Comparison of ENCODE assay signal across 9 mouse cellular contexts in genomic region chr19:57200477-57201089, GRCm38 (mm10).
DNase-seq lines count a peak whose midpoint lies in the region; ATAC-seq and TF ChIP-seq lines count a peak whose summit lies in the region.
"Had no signal": no experiment of that assay in that cellular context is flagged by ENCODE, and none has a peak within 500 bp of the region (broad histone marks: within the 10 kb centered on the region; RNA-seq: fewer than 3 reads in every experiment).

No protein-coding gene starts in this region.

- ATAC-seq in lung, embryonic 14.5 days (ENCODE audit: insufficient read depth): no peak
- peak; percentile 18; the same call in 1 of the 2 replicates for ATAC-seq in stomach, postnatal 0 days (ENCODE audit: low FRiP score, low TSS enrichment)
- no peak for ATAC-seq in activated CD4-positive, CD25-positive, alpha-beta regulatory T cell, adult 4 months
- ATAC-seq: forebrain, postnatal 0 days; midbrain, embryonic 15.5 days had no signal

- H3K4me1 ChIP-seq in lung, embryonic 14.5 days (ENCODE audit: insufficient read depth): peaks cover 39% of the 10 kb centered on the region
- H3K4me1 ChIP-seq in lung, adult 2 months (ENCODE audit: control insufficient read depth, insufficient read depth, low read length): peaks cover 38% of the 10 kb centered on the region
- 0 out of 2 replicates have a peak, but pooled peaks cover 2% of the 10 kb centered on the region for H3K4me1 ChIP-seq in stomach, postnatal 0 days (replicated peaks; ENCODE audit: control insufficient read depth, insufficient read depth)
- peaks cover 41% of the 10 kb centered on the region for H3K4me1 ChIP-seq in limb, embryonic 10.5 days

- no peaks in the 10 kb centered on the region for H3K36me3 ChIP-seq in lung, embryonic 14.5 days (ENCODE audit: insufficient read depth)
- no peaks in the 10 kb centered on the region for H3K36me3 ChIP-seq in stomach, postnatal 0 days (ENCODE audit: control insufficient read depth, insufficient read depth, low read length)
- H3K36me3 ChIP-seq in limb, embryonic 10.5 days: no peaks in the 10 kb centered on the region
- H3K36me3 ChIP-seq: midbrain, embryonic 15.5 days had no signal

- DNase-seq in lung, embryonic 14.5 days: peak; percentile 51
- no peak for DNase-seq in lung, adult 2 months
- DNase-seq in heart, adult 9 months (ENCODE audit: low spot score in 2 of 2): peak; percentile 60 to 68
- DNase-seq in kidney, postnatal 14 days: peak; percentile 43
- DNase-seq in stomach, postnatal 0 days (ENCODE audit: low spot score): peak; percentile 41
- no peak for DNase-seq in limb, embryonic 10.5 days (ENCODE audit: low spot score)
- DNase-seq: forebrain, postnatal 0 days had no signal

- H3K27me3 ChIP-seq in lung, embryonic 14.5 days (ENCODE audit: insufficient read depth, low read length): peaks cover 11% of the 10 kb centered on the region; the same call in 1 of the 2 replicates
- H3K27me3 ChIP-seq in stomach, postnatal 0 days (ENCODE audit: control insufficient read depth, insufficient read depth, low read length): no peaks in the 10 kb centered on the region
- peaks cover 42% of the 10 kb centered on the region for H3K27me3 ChIP-seq in limb, embryonic 10.5 days (ENCODE audit: low read depth, poor library complexity, severe bottlenecking)

- no peak overlapping the region for H3K9ac ChIP-seq in lung, embryonic 14.5 days
- H3K9ac ChIP-seq in stomach, postnatal 0 days (ENCODE audit: low read length): no peak overlapping the region
- H3K9ac ChIP-seq: forebrain, postnatal 0 days; midbrain, embryonic 15.5 days had no signal

- TF ChIP-seq POLR2A in lung, adult 2 months (IDR thresholded peaks at IDR 0.05; ENCODE audit: borderline replicate concordance, extremely low read depth, low read depth, low read length): no peak

- 36% methylated on average over 12 of the region's 12 CpGs for WGBS in lung, embryonic 14.5 days
- WGBS in lung, adult 2 months: 40% methylated on average over 12 of the region's 12 CpGs
- 53% methylated on average over 12 of the region's 12 CpGs for WGBS in stomach, postnatal 0 days
- WGBS in limb, embryonic 10.5 days: 54% methylated on average over 12 of the region's 12 CpGs

- TF ChIP-seq CTCF in lung, embryonic 14.5 days (IDR thresholded peaks at IDR 0.05; ENCODE audit: low read depth): no peak
- TF ChIP-seq CTCF in lung, adult 2 months (IDR thresholded peaks at IDR 0.05; ENCODE audit: insufficient read depth, low read length): no peak
- TF ChIP-seq CTCF in stomach, postnatal 0 days (IDR thresholded peaks at IDR 0.05; ENCODE audit: low read depth): no peak

- no peak overlapping the region for H3K4me3 ChIP-seq in lung, embryonic 14.5 days (ENCODE audit: low read depth, low read length)
- H3K4me3 ChIP-seq in lung, adult 2 months (replicated peaks; ENCODE audit: extremely low read depth, low read depth, low read length): no peak overlapping the region
- no peak overlapping the region for H3K4me3 ChIP-seq in stomach, postnatal 0 days (ENCODE audit: low read depth, low read length)
- no peak overlapping the region for H3K4me3 ChIP-seq in limb, embryonic 10.5 days
- H3K4me3 ChIP-seq: midbrain, embryonic 15.5 days had no signal

- no peaks in the 10 kb centered on the region for H3K9me3 ChIP-seq in lung, embryonic 14.5 days (ENCODE audit: low read depth, low read length)
- H3K9me3 ChIP-seq in stomach, postnatal 0 days (ENCODE audit: control insufficient read depth, low read length): no peaks in the 10 kb centered on the region
- H3K9me3 ChIP-seq in limb, embryonic 10.5 days (replicated peaks): no peaks in the 10 kb centered on the region
- H3K9me3 ChIP-seq: midbrain, embryonic 15.5 days had no signal

- H3K4me2 ChIP-seq in lung, embryonic 14.5 days: 0 out of 2 replicates have a peak overlapping the region, but pooled peaks have one; percentile 5
- H3K4me2 ChIP-seq in stomach, postnatal 0 days (replicated peaks; ENCODE audit: low read depth): no peak overlapping the region
- H3K4me2 ChIP-seq: midbrain, embryonic 15.5 days had no signal

- no peak overlapping the region for H3K27ac ChIP-seq in lung, embryonic 14.5 days (ENCODE audit: low read depth)
- peak overlapping the region; percentile 56; the same call in 1 of the 2 replicates for H3K27ac ChIP-seq in stomach, postnatal 0 days (replicated peaks)
- H3K27ac ChIP-seq in limb, embryonic 10.5 days: no peak overlapping the region
- H3K27ac ChIP-seq: midbrain, embryonic 15.5 days had no signal

- no peak for TF ChIP-seq EP300 in stomach, postnatal 0 days (optimal IDR thresholded peaks at IDR 0.05)

Comparison
In these comparisons a context has a peak if more than half of its experiments do, and no peak if none do; other contexts are left out.
1. DNase-seq: peak in lung, embryonic 14.5 days (single experiment), heart, adult 9 months (2 of 2), kidney, postnatal 14 days (single experiment) and stomach, postnatal 0 days (single experiment); none in lung, adult 2 months (single experiment) and limb, embryonic 10.5 days (single experiment).